Mouse (Mus musculus): Measurements from ENCODE around the gene Mast4.

The Mast4 gene

GRCm38 (mm10) chr13:103238034-103238705 lies 96.1 kb downstream of the Mast4 start:
- no peak for DNase-seq

- no peak for DNase-seq
Observed at GRCm38 (mm10) chr13:103232171-103232570, 102.1 kb downstream of the Mast4 start.

GRCm38 (mm10) chr13:103229069-103229468 lies 105.2 kb downstream of the Mast4 start:
- DNase-seq, result no peak

- DNase-seq, result no peak
Observed at GRCm38 (mm10) chr13:103225895-103226815, 108.1 kb downstream of the Mast4 start.

- no peak for DNase-seq
Observed at GRCm38 (mm10) chr13:103225217-103225894, 108.9 kb downstream of the Mast4 start.

GRCm38 (mm10) chr13:103220479-103221064 lies 113.7 kb downstream of the Mast4 start:
- DNase-seq, result no peak

- no peak for DNase-seq
Observed at GRCm38 (mm10) chr13:103219999-103220398, 114.3 kb downstream of the Mast4 start.

- no peak for DNase-seq
Observed at GRCm38 (mm10) chr13:103217486-103217885, 116.8 kb downstream of the Mast4 start.

GRCm38 (mm10) chr13:103214506-103214905 lies 119.8 kb downstream of the Mast4 start:
- DNase-seq, result no peak

- DNase-seq, result no peak
Observed at GRCm38 (mm10) chr13:103211953-103212352, 122.3 kb downstream of the Mast4 start.

GRCm38 (mm10) chr13:103211501-103211941 lies 122.8 kb downstream of the Mast4 start:
- no peak for DNase-seq

- DNase-seq, result no peak
Observed at GRCm38 (mm10) chr13:103210746-103211145, 123.6 kb downstream of the Mast4 start.

GRCm38 (mm10) chr13:103207199-103207598 lies 127.1 kb downstream of the Mast4 start:
- no peak for DNase-seq

GRCm38 (mm10) chr13:103206644-103207043 lies 127.7 kb downstream of the Mast4 start:
- no peak for DNase-seq

GRCm38 (mm10) chr13:103205191-103205590 lies 129.1 kb downstream of the Mast4 start:
- no peak for DNase-seq

- no peak for DNase-seq
Observed at GRCm38 (mm10) chr13:103203376-103203895, 130.9 kb downstream of the Mast4 start.

- DNase-seq, result no peak
Observed at GRCm38 (mm10) chr13:103201016-103201760, 133.1 kb downstream of the Mast4 start.

GRCm38 (mm10) chr13:103199823-103200660 lies 134.3 kb downstream of the Mast4 start:
- no peak for DNase-seq

GRCm38 (mm10) chr13:103198210-103198940 lies 135.9 kb downstream of the Mast4 start:
- no peak for DNase-seq

- no peak for DNase-seq
Observed at GRCm38 (mm10) chr13:103196307-103196706, 138.0 kb downstream of the Mast4 start.

Data from thymus, postnatal 14 days (tissue).